Mouse (Mus musculus): ENCODE measurements around the gene Gba. TPM values are rescaled to one million over a fixed set of nuclear protein-coding genes. Genes with fewer than 3 reads are reported as not detected.
A peak's percentile ranks its signal among the peaks of the same experiment; 100 is the strongest.

Gene Gba
- polyA plus RNA-seq, 1 experiment from 2014 or later: 30.7 TPM

DNA sequence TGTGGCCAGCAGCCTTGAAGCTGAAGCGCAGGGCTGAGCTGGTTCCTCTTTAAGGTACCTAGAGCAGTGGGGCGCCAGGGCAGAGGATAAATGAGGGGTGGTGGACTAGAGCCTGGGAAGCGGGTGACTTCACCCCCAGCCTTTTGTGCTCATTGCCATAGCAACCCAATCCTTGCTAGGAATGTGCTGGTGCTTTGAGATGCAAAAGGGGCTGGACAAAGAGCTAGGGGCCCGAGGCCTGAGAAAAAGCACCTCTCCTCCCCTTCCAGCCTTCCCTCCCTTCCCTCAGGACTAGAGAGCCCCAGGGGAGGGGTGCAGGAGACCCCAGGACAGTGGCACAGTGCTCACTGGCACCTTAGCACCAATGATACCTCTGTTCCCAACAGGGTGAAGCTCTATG lies 23.2 kb downstream of the Gba start:
- Histone ChIP-seq H3K36me3 (ENCODE audit: control insufficient read depth, insufficient read depth, low read length) (no peaks in the 10 kb centered on the region; the same call in 1 of the 2 replicates), H3K4me3 (ENCODE audit: low read depth, low read length) (peak overlapping the region; percentile 44), H3K4me1 (ENCODE audit: control insufficient read depth, insufficient read depth, low read length) (peaks cover 24% of the 10 kb centered on the region), H3K4me2 (ENCODE audit: low read depth, severe bottlenecking) (peak overlapping the region; percentile 92), H3K27me3 (ENCODE audit: control insufficient read depth, insufficient read depth, low read length) (0 out of 2 replicates have a peak, but pooled peaks cover 2% of the 10 kb centered on the region), H3K27ac (replicated peaks; ENCODE audit: low read depth, low read length) (no peak overlapping the region), H3K9me3 (ENCODE audit: control insufficient read depth, low read length) (no peaks in the 10 kb centered on the region), H3K9ac (ENCODE audit: low read length) (no peak overlapping the region)
- peak; percentile 27 for DNase-seq (ENCODE audit: low spot score)
- ATAC-seq (ENCODE audit: insufficient number of reproducible peaks, low FRiP score, low TSS enrichment, low read depth): no peak
- 36% methylated on average over 4 of the region's 4 CpGs for WGBS

DNA sequence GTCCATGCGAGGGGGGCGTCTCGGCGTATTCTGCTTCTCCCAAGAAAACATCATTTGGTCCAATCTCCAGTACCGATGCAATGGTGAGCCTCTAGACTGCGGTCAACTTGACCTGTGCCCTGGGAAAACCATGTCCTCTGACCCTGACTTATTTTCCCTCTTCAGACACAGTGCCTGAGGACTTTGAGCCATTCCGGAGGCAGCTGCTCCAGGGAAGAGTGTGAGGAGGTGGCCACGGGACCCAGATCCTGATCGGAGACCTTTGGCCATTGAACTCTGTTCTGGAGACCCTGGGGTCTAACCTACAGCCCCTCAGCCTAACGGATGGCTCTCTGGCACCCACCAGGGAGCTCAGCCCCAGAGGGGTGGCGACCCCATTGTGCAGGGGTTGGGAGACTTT lies 23.6 kb downstream of the Gba start:
- DNase-seq (ENCODE audit: low spot score) (no peak), ATAC-seq (ENCODE audit: insufficient number of reproducible peaks, low FRiP score, low TSS enrichment, low read depth) (no peak)
- 19% methylated on average over 11 of the region's 11 CpGs for WGBS
- no peaks in the 10 kb centered on the region; the same call in 1 of the 2 replicates for H3K36me3 ChIP-seq (ENCODE audit: control insufficient read depth, insufficient read depth, low read length)
- peaks cover 24% of the 10 kb centered on the region for H3K4me1 ChIP-seq (ENCODE audit: control insufficient read depth, insufficient read depth, low read length)
- no peaks in the 10 kb centered on the region for H3K9me3 ChIP-seq (ENCODE audit: control insufficient read depth, low read length)
- 0 out of 2 replicates have a peak, but pooled peaks cover 2% of the 10 kb centered on the region for H3K27me3 ChIP-seq (ENCODE audit: control insufficient read depth, insufficient read depth, low read length)
- H3K4me2 ChIP-seq (ENCODE audit: low read depth, severe bottlenecking): peak overlapping the region; percentile 92
- H3K27ac ChIP-seq (replicated peaks; ENCODE audit: low read depth, low read length): no peak overlapping the region
- peak overlapping the region; percentile 44 for H3K4me3 ChIP-seq (ENCODE audit: low read depth, low read length)
- peak overlapping the region; percentile 14; the same call in 1 of the 2 replicates for H3K9ac ChIP-seq (ENCODE audit: low read length)

DNA sequence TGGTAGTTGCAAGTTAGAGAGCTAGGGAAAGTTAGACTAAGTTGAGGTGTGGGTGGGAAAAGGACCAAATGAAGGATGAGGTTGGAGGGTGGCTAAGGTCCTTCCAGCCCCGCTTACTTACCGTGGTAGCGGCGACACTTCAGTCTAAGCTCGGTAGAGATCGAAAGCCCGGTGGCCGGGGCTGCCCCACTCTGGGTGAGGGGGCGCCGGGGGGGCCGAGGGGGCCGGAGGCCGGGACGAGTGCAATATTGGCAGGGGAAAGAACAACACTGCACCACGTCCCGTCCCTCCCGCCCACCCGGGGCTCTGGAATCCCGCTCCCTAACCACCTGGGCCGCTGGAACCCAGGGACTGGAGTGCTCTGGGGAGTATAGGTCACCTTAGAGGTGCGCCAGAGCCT lies 24.2 kb downstream of the Gba start, which contains the start of gene Mtx1:
Mtx1 (minus strand) TSS at position 189 of the 400 bp plus-strand sequence.
- ATAC-seq (ENCODE audit: insufficient number of reproducible peaks, low FRiP score, low TSS enrichment, low read depth) (0 out of 2 replicates have a peak, but pooled peaks have one; percentile 7), DNase-seq (ENCODE audit: low spot score) (no peak)
- H3K4me3 ChIP-seq (ENCODE audit: low read depth, low read length): peak within 1 kb of the TSS; percentile 44
- peaks cover 24% of the 10 kb centered on the region for H3K4me1 ChIP-seq (ENCODE audit: control insufficient read depth, insufficient read depth, low read length)
- peak within 1 kb of the TSS; percentile 92 for H3K4me2 ChIP-seq (ENCODE audit: low read depth, severe bottlenecking)
- peak within 1 kb of the TSS; percentile 55 for H3K27ac ChIP-seq (replicated peaks; ENCODE audit: low read depth, low read length)
- H3K27me3 ChIP-seq (ENCODE audit: control insufficient read depth, insufficient read depth, low read length): 0 out of 2 replicates have a peak, but pooled peaks cover 2% of the 10 kb centered on the region
- WGBS: 1% methylated on average over 21 of the region's 21 CpGs
- H3K9me3 ChIP-seq (ENCODE audit: control insufficient read depth, low read length): no peaks in the 10 kb centered on the region
- no peaks in the 10 kb centered on the region; the same call in 1 of the 2 replicates for H3K36me3 ChIP-seq (ENCODE audit: control insufficient read depth, insufficient read depth, low read length)
- peak within 1 kb of the TSS; percentile 62 for H3K9ac ChIP-seq (ENCODE audit: low read length)

DNA sequence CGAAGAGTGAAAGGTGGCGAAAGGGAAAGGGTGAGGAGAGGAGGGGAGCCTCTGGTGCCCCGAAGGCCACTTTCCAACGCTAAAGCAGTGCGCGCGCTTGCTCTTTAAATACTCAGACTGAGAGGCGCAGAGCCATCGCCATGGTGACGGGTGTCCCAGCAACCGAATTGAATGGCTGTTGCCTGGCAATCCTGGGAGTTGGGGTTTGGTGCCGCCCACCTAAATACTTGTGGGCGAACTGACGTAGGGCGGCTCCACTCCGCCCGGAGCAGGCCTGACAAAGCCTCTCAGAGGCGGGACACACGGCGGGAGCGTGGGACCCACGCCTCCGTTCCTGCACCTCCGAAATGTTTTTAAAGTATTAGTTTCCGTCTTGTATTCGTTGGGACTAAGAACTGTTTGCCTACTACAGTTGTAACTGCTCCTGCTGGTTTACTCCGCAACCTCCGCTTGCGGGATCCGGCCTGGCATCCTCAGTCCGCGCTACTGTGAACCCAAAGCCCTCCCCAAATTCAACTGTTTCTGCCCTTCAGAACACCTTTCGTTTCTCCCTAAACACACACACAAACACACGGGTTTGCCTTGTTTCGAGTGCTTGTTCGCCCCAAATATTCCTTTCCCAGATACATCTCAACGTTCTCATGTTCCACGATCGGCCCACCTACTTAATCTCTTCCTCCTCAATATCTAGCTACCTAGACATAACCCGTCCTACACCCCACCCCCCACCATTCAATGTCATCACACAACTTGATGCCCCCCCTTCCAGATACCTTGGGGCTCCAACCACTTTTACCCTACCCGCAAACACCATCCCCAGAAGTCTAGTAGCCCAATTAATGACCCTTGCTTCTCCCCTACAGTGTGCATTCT lies 24.8 kb downstream of the Gba start:
- ATAC-seq (ENCODE audit: insufficient number of reproducible peaks, low FRiP score, low TSS enrichment, low read depth): peak; percentile 81

DNA sequence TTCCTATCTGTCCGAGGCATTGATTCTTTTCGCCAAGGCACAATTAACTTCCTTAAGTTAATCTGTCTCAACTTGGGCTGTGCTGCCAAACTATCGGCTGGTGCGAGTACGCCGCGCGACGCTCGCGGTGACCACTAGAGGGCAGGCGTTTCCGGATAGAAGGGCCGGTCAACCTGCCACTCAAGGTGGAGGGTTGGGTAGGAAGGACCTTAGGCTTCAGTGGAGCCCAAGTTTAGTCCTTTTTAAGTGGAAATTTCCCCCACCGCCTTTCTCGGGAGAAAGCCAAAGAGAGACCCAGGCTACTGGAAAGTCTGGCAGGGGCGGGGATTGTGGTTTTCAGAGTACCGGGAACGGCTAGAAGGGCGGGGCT lies 25.4 kb downstream of the Gba start:
- DNase-seq (ENCODE audit: low spot score) (peak; percentile 94), ATAC-seq (ENCODE audit: insufficient number of reproducible peaks, low FRiP score, low TSS enrichment, low read depth) (peak; percentile 10; the same call in 1 of the 2 replicates)
- peak overlapping the region; percentile 92 for H3K4me2 ChIP-seq (ENCODE audit: low read depth, severe bottlenecking)
- no peak overlapping the region for H3K27ac ChIP-seq (replicated peaks; ENCODE audit: low read depth, low read length)
- no peaks in the 10 kb centered on the region; the same call in 1 of the 2 replicates for H3K36me3 ChIP-seq (ENCODE audit: control insufficient read depth, insufficient read depth, low read length)
- H3K4me3 ChIP-seq (ENCODE audit: low read depth, low read length): peak overlapping the region; percentile 44
- H3K9me3 ChIP-seq (ENCODE audit: control insufficient read depth, low read length): no peaks in the 10 kb centered on the region
- peaks cover 24% of the 10 kb centered on the region for H3K4me1 ChIP-seq (ENCODE audit: control insufficient read depth, insufficient read depth, low read length)
- under 1% methylated on average over 20 of the region's 20 CpGs for WGBS
- H3K9ac ChIP-seq (ENCODE audit: low read length): peak overlapping the region; percentile 54; the same call in 1 of the 2 replicates
- H3K27me3 ChIP-seq (ENCODE audit: control insufficient read depth, insufficient read depth, low read length): 0 out of 2 replicates have a peak, but pooled peaks cover 2% of the 10 kb centered on the region

More for the DNA sequence above, 24.8 kb downstream of the Gba start:
- Histone ChIP-seq H3K36me3 (ENCODE audit: control insufficient read depth, insufficient read depth, low read length) (no peaks in the 10 kb centered on the region; the same call in 1 of the 2 replicates), H3K9me3 (ENCODE audit: control insufficient read depth, low read length) (no peaks in the 10 kb centered on the region), H3K27me3 (ENCODE audit: control insufficient read depth, insufficient read depth, low read length) (0 out of 2 replicates have a peak, but pooled peaks cover 2% of the 10 kb centered on the region), H3K4me2 (ENCODE audit: low read depth, severe bottlenecking) (peak overlapping the region; percentile 92), H3K4me3 (ENCODE audit: low read depth, low read length) (peak overlapping the region; percentile 44), H3K4me1 (ENCODE audit: control insufficient read depth, insufficient read depth, low read length) (peaks cover 24% of the 10 kb centered on the region), H3K27ac (replicated peaks; ENCODE audit: low read depth, low read length) (peak overlapping the region; percentile 55), H3K9ac (ENCODE audit: low read length) (peak overlapping the region; percentile 62)
- peak; percentile 93 for DNase-seq (ENCODE audit: low spot score)
- WGBS: 3% methylated on average over 41 of the region's 41 CpGs

DNA sequence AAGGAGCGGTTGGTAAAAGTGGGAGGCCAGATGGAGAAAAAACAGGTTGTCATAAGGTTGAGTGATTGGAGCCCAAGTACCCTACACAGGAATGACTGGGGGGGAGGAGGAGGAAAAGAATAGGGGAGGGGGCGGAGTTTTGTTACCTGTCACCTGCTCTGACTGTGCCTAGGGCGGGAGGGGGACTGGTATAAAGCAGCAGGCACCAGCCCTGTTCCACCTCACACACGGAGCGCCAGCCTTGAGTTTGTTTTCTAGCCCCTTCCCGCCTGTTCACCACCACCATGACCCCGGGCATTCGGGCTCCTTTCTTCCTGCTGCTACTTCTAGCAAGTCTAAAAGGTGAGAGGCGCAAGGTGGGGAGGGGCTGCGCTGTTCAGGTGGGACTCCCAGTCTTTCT lies 26.1 kb downstream of the Gba start, which contains the start of gene Muc1:
Muc1 (plus strand) TSS at position 222 of the 400 bp plus-strand sequence.
- H3K4me1 ChIP-seq (ENCODE audit: control insufficient read depth, insufficient read depth, low read length): peaks cover 24% of the 10 kb centered on the region
- H3K27me3 ChIP-seq (ENCODE audit: control insufficient read depth, insufficient read depth, low read length): 0 out of 2 replicates have a peak, but pooled peaks cover 2% of the 10 kb centered on the region
- no peak for ATAC-seq (ENCODE audit: insufficient number of reproducible peaks, low FRiP score, low TSS enrichment, low read depth)
- H3K9ac ChIP-seq (ENCODE audit: low read length): peak within 1 kb of the TSS; percentile 54; the same call in 1 of the 2 replicates
- no peaks in the 10 kb centered on the region for H3K9me3 ChIP-seq (ENCODE audit: control insufficient read depth, low read length)
- no peaks in the 10 kb centered on the region for H3K36me3 ChIP-seq (ENCODE audit: control insufficient read depth, insufficient read depth, low read length)
- H3K4me2 ChIP-seq (ENCODE audit: low read depth, severe bottlenecking): peak within 1 kb of the TSS; percentile 92
- H3K27ac ChIP-seq (replicated peaks; ENCODE audit: low read depth, low read length): peak within 1 kb of the TSS; percentile 55
- WGBS: 24% methylated on average over 10 of the region's 10 CpGs
- no peak for DNase-seq (ENCODE audit: low spot score)
- peak within 1 kb of the TSS; percentile 44 for H3K4me3 ChIP-seq (ENCODE audit: low read depth, low read length)

DNA sequence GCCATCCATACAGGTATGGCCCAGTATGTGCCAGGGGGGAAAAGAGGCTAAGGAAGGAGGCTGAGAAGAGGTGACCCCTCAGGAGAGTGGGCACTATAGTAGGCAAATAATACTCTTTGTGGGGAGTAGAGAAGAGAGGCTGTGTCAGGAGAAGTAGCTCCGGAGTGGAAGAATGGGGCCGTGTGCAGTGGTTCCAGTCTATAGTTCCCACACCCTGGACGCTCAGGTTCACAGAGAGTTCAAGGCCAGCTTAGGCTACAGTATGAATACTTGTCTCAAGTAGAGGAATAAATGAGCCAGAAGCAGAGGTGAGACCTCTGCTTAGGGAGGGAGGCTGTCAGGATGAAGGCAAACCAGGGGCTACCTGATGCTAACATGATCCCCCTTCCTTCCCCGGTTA lies 26.5 kb downstream of the Gba start:
- Histone ChIP-seq H3K9me3 (ENCODE audit: control insufficient read depth, low read length) (no peaks in the 10 kb centered on the region), H3K4me2 (ENCODE audit: low read depth, severe bottlenecking) (no peak overlapping the region), H3K27me3 (ENCODE audit: control insufficient read depth, insufficient read depth, low read length) (0 out of 2 replicates have a peak, but pooled peaks cover 2% of the 10 kb centered on the region), H3K9ac (ENCODE audit: low read length) (no peak overlapping the region), H3K4me1 (ENCODE audit: control insufficient read depth, insufficient read depth, low read length) (peaks cover 24% of the 10 kb centered on the region), H3K4me3 (ENCODE audit: low read depth, low read length) (no peak overlapping the region), H3K36me3 (ENCODE audit: control insufficient read depth, insufficient read depth, low read length) (no peaks in the 10 kb centered on the region), H3K27ac (replicated peaks; ENCODE audit: low read depth, low read length) (no peak overlapping the region)
- no peak for ATAC-seq (ENCODE audit: insufficient number of reproducible peaks, low FRiP score, low TSS enrichment, low read depth)
- WGBS: 60% methylated on average over 4 of the region's 4 CpGs
- no peak for DNase-seq (ENCODE audit: low spot score)

DNA sequence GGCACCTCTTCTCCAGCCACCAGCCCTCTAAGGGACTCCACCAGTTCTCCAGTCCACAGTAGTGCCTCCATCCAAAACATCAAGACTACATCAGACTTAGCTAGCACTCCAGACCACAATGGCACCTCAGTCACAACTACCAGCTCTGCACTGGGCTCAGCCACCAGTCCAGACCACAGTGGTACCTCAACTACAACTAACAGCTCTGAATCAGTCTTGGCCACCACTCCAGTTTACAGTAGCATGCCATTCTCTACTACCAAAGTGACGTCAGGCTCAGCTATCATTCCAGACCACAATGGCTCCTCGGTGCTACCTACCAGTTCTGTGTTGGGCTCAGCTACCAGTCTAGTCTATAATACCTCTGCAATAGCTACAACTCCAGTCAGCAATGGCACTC lies 27.8 kb downstream of the Gba start:
- no peak overlapping the region for H3K27ac ChIP-seq (replicated peaks; ENCODE audit: low read depth, low read length)

More for the DNA sequence above, 27.8 kb downstream of the Gba start:
- Histone ChIP-seq H3K4me3 (ENCODE audit: low read depth, low read length) (no peak overlapping the region), H3K9ac (ENCODE audit: low read length) (no peak overlapping the region), H3K9me3 (ENCODE audit: control insufficient read depth, low read length) (no peaks in the 10 kb centered on the region), H3K4me1 (ENCODE audit: control insufficient read depth, insufficient read depth, low read length) (peaks cover 20% of the 10 kb centered on the region), H3K36me3 (ENCODE audit: control insufficient read depth, insufficient read depth, low read length) (no peaks in the 10 kb centered on the region), H3K27me3 (ENCODE audit: control insufficient read depth, insufficient read depth, low read length) (0 out of 2 replicates have a peak, but pooled peaks cover 2% of the 10 kb centered on the region), H3K4me2 (ENCODE audit: low read depth, severe bottlenecking) (no peak overlapping the region)
- DNase-seq (ENCODE audit: low spot score): no peak
- no peak for ATAC-seq (ENCODE audit: insufficient number of reproducible peaks, low FRiP score, low TSS enrichment, low read depth)
- WGBS: 88% methylated on average over 2 of the region's 2 CpGs
